Mouse (Mus musculus): ENCODE measurements around the gene Cog3. TPM values are rescaled to one million over a fixed set of nuclear protein-coding genes. Genes with fewer than 3 reads are reported as not detected.

The Cog3 gene
- 11.0 and 11.5 TPM in 2 replicates for polyA plus RNA-seq (2012; rRNA removed)

DNA sequence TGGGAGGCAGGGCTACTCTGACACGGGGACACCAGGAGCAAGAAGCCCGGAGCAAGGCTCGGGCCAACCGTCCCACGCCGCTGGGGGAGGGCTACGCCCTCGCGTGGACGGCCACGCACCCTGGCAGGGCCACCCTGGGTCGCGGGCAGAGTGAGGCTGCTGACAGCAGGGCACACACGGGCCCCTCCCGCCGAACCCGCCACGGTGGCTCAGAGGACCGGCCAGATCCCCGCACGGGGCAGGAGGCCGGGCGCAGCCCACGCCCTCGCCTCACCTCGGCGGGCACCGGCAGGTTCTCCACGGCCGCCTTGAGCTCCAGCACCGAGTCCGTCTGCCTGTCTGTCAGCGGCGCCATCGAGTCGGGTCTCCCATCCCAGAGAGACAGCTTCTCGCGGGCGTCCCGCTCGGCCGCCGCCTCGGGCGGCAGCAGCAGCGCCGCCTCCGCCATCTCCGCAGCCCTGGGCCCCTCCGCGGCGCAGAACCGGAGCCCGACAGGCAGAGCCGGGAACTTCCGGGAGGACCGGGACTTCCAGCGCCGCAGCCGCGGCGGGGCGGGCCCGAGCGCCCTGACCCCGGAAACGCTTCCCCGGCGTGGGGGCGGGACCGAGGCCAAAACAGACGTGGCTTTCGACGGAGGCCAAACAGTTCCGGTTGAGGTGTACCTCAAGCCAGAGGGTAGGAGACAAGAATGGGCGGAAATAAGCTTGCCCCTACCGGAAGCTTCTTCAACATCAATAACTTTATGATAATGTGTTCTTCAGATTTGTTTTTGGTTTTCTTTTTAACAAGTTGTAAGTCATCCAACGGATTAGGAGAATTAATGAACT, at the start of gene Cog3:
Gene Cog3 (minus strand): TSS at position 527 of the 827 bp plus-strand sequence.

DNA sequence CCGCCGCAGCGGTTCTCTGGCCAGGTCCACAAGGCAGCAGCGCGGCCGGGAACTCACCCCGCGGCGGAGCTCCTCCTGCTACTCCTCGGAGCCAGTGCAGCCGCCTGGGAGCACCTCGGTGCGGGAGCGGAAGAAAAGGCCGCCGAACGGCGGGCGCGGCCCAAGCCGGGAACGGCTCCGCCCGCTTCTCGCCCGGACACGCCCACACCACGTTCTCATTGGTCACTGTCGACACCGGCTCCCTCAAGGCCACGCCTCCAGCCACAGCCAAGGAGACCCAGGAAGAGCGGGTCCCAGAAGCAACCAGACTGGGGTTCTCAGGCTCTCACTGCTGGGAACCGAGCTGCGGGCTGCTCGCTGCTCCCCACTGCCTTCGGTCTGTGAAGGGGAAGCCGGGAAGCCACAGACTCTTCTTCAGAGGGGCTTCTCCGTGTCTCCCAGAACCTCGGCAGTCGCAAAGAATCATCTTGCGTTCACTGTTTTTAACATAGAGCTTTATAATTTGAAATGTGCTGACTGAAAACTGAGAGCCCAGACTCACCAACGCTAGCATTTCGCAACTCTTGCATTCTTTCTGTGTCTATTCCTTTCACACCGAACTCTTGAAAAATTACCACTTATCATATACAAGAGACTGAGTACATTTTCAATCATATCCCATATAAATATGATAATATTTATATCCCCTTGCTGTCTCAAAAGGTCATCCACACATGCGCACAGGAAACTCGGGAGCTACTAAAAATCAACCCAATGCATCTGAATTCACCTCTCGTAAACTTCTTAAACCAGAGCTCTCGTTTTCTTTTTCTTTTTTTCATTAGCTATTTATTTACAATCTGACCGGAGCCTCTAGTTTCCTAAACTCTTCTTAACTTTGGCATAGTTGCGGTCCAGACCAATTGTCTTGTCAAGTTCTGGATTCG, 32.8 kb upstream of the Cog3 start, which contains the start of gene Slc25a30:
Gene Slc25a30 (minus strand): TSS at position 170 of the 926 bp plus-strand sequence.

Other genes starting within 250 kb of the Cog3 start
- not detected in 2 replicates for gene Spert, start 161.4 kb downstream of the Cog3 start, polyA plus RNA-seq (2012; rRNA removed)
- gene Erich6b, start 112.3 kb downstream of the Cog3 start, polyA plus RNA-seq (2012; rRNA removed) = not detected in 2 replicates
- gene Slc25a30, start 32.5 kb upstream of the Cog3 start, polyA plus RNA-seq (2012; rRNA removed) = 1.9 and 3.1 TPM in 2 replicates
- 2,772 and 2,860 TPM in 2 replicates for gene Tpt1, start 90.6 kb upstream of the Cog3 start, polyA plus RNA-seq (2012; rRNA removed)
- gene Kctd4, start 200.5 kb upstream of the Cog3 start, polyA plus RNA-seq (2012; rRNA removed) = not detected in 2 replicates

All from colon, adult 2 months (tissue).